Mouse (Mus musculus): ENCODE measurements around the gene Necap2.

- no peak for TF ChIP-seq CTCF (IDR thresholded peaks at IDR 0.05; ENCODE audit: extremely low read depth, insufficient read length, insufficient replicate concordance, low read depth, low read length)
- TF ChIP-seq POLR2A (IDR thresholded peaks at IDR 0.05; ENCODE audit: low read depth, low read length): no peak
Observed at GRCm38 (mm10) chr4:141108196-141108732, 30.1 kb upstream of the Necap2 start.

All from small intestine, adult 2 months (tissue).